Mouse (Mus musculus) duodenum, adult 2 months (tissue): ENCODE data around the gene Ifrd1. TPM values are rescaled to one million over a fixed set of nuclear protein-coding genes. Genes with fewer than 3 reads are reported as not detected.

Experiments
- polyA plus RNA-seq: library from polyadenylated mRNA; depleted of rRNA; stranded (reverse); fragments of >200 nt; gene quantifications from 2 replicates; pipeline ENCODE4 v1.2.3, GENCODE M21; 2012; ENCODE audit warnings: low replicate concordance; rRNA removed

Ifrd1 gene
- 21.5 and 88.7 TPM in 2 replicates for polyA plus RNA-seq

GRCm38 (mm10) chr12:40248454-40249180 lies at the start of gene Ifrd1:
TSS of gene Ifrd1 (minus strand) at chr12:40248504.

GRCm38 (mm10) chr12:40199302-40199701 lies 49.0 kb downstream of the Ifrd1 start, which contains the start of gene Lsmem1:
TSS of gene Lsmem1 (minus strand) at chr12:40199490.

Other genes starting within 250 kb of the Ifrd1 start
- 2.3 and 3.5 TPM in 2 replicates for gene Arl4a, start 210.5 kb downstream of the Ifrd1 start, polyA plus RNA-seq
- 23.0 and 58.4 TPM in 2 replicates for gene Scin, start 114.3 kb downstream of the Ifrd1 start, polyA plus RNA-seq
- not detected in 2 replicates for gene Lsmem1, start 49.0 kb downstream of the Ifrd1 start, polyA plus RNA-seq
- gene Zfp277, start 197.4 kb upstream of the Ifrd1 start, polyA plus RNA-seq, result 0.76 and 1.4 TPM in 2 replicates
- 0.83 and 1.3 TPM in 2 replicates for gene Dock4, start 197.4 kb upstream of the Ifrd1 start, polyA plus RNA-seq